Mouse (Mus musculus) G1E (cell line): ENCODE results near the gene Plxnc1.

Experiments used
- CTCF ChIP-seq: IDR thresholded peaks from 2 replicates; pipeline ENCODE4 v1.5.1; 2012; ENCODE audit warnings: low read depth, low read length, inconsistent platforms, mixed read lengths
- GATA1 ChIP-seq: IDR thresholded peaks from 2 replicates; pipeline ENCODE4 v1.6.1; 2012; ENCODE audit warnings: borderline replicate concordance, low read length, inconsistent platforms, mixed read lengths
- GATA2 ChIP-seq: IDR thresholded peaks from 2 replicates; pipeline ENCODE4 v1.6.1; 2012; ENCODE audit warnings: low read depth, low read length, inconsistent platforms, borderline replicate concordance
- POLR2AphosphoS5 ChIP-seq: IDR thresholded peaks from 2 replicates; pipeline ENCODE4 v1.6.1; 2012; ENCODE audit warnings: low read depth, low read length, inconsistent platforms; ENCODE audit not compliant: insufficient replicate concordance
- TAL1 ChIP-seq: conservative IDR thresholded peaks from 2 replicates; pipeline ENCODE4 v1.6.1; 2012; ENCODE audit warnings: low read depth, low read length, inconsistent platforms, mixed read lengths

DNA sequence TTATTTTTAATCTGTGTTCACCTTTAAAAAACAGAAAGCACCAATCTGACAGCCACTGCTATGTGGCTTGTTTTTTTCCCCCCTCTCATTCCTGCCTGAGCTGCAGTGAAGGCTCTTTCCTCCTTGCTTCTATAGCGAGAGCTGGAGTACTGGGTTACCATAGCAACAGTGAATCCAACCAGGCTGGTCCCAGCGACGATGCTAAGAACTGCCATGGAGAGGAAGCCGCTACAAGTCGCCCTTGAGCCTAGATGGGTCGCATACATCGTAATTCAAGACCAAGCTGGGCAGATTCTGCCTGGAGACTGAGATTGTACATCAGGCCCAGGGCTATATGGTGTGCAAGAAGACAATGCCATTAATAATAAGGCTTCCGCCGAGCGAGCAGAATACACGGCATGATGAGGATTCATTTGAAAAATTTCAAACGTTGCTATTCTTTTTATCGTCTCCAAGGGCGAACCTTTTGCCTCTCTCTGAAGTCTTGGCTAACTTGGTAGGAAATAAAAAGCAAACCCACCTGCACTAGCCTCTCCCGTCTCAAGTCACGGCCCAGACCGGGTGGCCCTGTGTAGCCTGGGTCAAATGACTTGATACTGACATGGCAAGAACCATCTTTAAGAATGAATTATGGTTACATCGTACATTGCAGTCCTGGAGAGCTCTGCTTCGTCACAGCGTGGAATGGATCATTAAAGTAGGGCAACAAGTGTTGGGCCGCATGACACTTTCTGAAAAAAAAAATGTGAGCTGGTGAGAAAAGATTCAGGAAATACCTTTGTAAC is 38.8 kb downstream of the Plxnc1 start:
- TF ChIP-seq CTCF: no peak
- no peak for TF ChIP-seq TAL1
- TF ChIP-seq POLR2AphosphoS5: no peak
- no peak for TF ChIP-seq GATA1
- TF ChIP-seq GATA2: no peak
